Mouse (Mus musculus): ENCODE data around the gene Donson.
"Not testable (repeated sequence)": the region's sequence is repeated elsewhere in the genome, so short reads cannot be mapped to it uniquely, and the experiment has no call there.

Gene Donson

GRCm38 (mm10) chr16:91645420-91645819, 43.1 kb downstream of the Donson start:
- not testable (repeated sequence) for DNase-seq (ENCODE audit: low read depth, low spot score)

- no peak for DNase-seq (ENCODE audit: low read depth, low spot score)
Measured at GRCm38 (mm10) chr16:91644901-91645300, 43.7 kb downstream of the Donson start.

- DNase-seq (ENCODE audit: low read depth, low spot score): no peak
Measured at GRCm38 (mm10) chr16:91640171-91640570, 48.4 kb downstream of the Donson start.

GRCm38 (mm10) chr16:91639636-91640035, 48.9 kb downstream of the Donson start:
- DNase-seq (ENCODE audit: low read depth, low spot score): no peak

GRCm38 (mm10) chr16:91639161-91639560, 49.4 kb downstream of the Donson start:
- no peak for DNase-seq (ENCODE audit: low read depth, low spot score)

- no peak for DNase-seq (ENCODE audit: low read depth, low spot score)
Measured at GRCm38 (mm10) chr16:91633641-91634040, 54.9 kb downstream of the Donson start.

- DNase-seq (ENCODE audit: low read depth, low spot score): no peak
Measured at GRCm38 (mm10) chr16:91632940-91633339, 55.6 kb downstream of the Donson start.

GRCm38 (mm10) chr16:91632439-91632838, 56.1 kb downstream of the Donson start:
- no peak for DNase-seq (ENCODE audit: low read depth, low spot score)

- DNase-seq (ENCODE audit: low read depth, low spot score): no peak
Measured at GRCm38 (mm10) chr16:91630584-91630983, 58.0 kb downstream of the Donson start.

GRCm38 (mm10) chr16:91629749-91630148, 58.8 kb downstream of the Donson start:
- no peak for DNase-seq (ENCODE audit: low read depth, low spot score)

GRCm38 (mm10) chr16:91628673-91629072, 59.9 kb downstream of the Donson start:
- DNase-seq (ENCODE audit: low read depth, low spot score): no peak

GRCm38 (mm10) chr16:91627831-91628230, 60.7 kb downstream of the Donson start:
- DNase-seq (ENCODE audit: low read depth, low spot score): no peak

Measured in c-Kit-negative CD71-positive TER-119-positive erythroid progenitor cells, embryonic 14.5 days (primary cell).